Mouse (Mus musculus): Measurements from ENCODE around the gene Zfp341. TPM values are rescaled to one million over a fixed set of nuclear protein-coding genes. Genes with fewer than 3 reads are reported as not detected.

The Zfp341 gene
- total RNA-seq, 2 experiments from 2014 or later, result 3.3 to 3.6 TPM

- no peak for DNase-seq (ENCODE audit: low spot score in 2 of 2)
Observed at GRCm38 (mm10) chr2:154633039-154633742, 20.1 kb downstream of the Zfp341 start.

DNA sequence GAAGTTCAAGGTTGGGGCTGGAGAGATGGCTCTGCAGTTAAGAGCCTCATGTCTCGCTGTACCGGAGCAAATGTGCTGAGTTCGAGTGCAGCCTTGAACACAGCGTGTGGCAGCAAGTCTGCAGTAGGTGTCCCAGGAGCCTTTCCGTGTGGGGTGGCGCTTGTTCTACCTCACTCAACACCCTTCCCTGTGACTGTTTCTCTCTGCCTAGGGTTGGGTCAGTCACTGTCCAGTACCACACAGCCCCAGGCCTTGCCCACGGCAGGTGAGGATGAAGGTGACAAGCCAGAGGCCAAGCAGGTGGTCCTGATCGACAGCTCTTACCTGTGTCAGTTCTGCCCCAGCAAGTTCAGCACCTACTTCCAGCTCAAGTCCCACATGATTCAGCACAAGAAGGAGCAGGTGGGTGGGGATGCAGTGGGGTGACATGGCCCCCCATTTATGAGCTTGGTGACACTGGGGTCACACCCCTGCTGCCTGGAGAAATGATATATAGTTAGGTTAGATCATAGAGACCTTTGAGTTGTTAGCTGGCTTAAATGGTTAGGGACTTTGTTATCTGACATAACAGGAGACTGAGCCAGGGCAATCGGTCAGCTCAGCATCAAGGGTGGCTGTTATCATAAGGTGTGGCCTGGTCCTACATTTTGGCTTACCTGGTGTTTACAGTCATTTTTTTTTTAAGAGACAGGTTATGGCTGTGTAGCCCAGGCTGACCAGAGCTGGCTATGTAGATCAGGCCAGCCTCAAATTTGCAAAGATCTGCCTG lies 21.0 kb downstream of the Zfp341 start:
- no peak for DNase-seq (ENCODE audit: low spot score in 2 of 2)

GRCm38 (mm10) chr2:154635826-154636225 lies 22.7 kb downstream of the Zfp341 start:
- DNase-seq (ENCODE audit: low spot score in 2 of 2), result no peak

- DNase-seq (ENCODE audit: low spot score in 2 of 2), result no peak
Observed at GRCm38 (mm10) chr2:154638521-154638920, 25.4 kb downstream of the Zfp341 start.

GRCm38 (mm10) chr2:154639115-154639514 lies 26.0 kb downstream of the Zfp341 start:
- no peak for DNase-seq (ENCODE audit: low spot score in 2 of 2)

DNA sequence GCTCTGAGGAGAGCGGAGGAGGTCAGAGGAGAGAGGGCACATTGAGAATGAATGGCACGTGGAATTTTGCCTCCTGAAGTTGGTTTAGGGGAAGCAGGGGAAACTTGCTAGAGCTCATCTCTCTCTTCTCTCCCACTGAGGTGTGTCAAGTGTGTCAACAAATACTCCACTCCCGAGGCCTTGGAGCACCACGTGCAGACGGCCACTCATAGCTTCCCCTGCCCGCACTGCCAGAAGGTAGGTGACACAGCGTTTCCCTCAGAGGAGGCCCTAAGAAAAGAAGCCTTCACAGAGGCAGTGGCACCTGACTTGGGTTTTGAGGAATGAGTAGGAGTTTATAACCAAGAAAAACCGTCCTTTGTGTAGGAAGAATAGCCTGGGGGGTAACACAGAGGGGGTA lies 28.1 kb downstream of the Zfp341 start:
- no peak for DNase-seq (ENCODE audit: low spot score in 2 of 2)

- DNase-seq (ENCODE audit: low spot score in 2 of 2), result no peak
Observed at GRCm38 (mm10) chr2:154642005-154642459, 28.9 kb downstream of the Zfp341 start.

GRCm38 (mm10) chr2:154642712-154643385 lies 29.8 kb downstream of the Zfp341 start:
- no peak for DNase-seq (ENCODE audit: low spot score in 2 of 2)

DNA sequence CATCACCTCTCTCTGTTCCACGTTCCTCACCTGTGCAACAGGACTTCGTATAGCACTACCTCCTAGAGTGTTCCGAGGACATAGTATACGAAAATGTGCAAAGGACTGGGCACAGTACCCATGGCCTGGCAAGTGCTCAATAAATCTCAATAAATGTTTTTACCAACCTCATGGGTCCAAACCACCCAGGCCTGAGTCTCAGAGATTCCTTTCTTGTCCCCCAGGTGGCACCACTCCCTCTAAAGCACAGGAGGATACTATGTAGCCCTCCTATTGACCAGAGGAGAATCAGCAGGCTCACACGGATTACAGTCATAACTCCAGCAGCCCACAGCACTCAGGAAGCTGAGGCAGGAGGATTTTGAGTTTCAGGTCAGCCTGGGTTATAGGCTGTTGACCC lies 33.5 kb downstream of the Zfp341 start:
- no peak for DNase-seq (ENCODE audit: low spot score in 2 of 2)

- DNase-seq (ENCODE audit: low spot score in 2 of 2), result no peak
Observed at GRCm38 (mm10) chr2:154648086-154648485, 35.0 kb downstream of the Zfp341 start.

DNA sequence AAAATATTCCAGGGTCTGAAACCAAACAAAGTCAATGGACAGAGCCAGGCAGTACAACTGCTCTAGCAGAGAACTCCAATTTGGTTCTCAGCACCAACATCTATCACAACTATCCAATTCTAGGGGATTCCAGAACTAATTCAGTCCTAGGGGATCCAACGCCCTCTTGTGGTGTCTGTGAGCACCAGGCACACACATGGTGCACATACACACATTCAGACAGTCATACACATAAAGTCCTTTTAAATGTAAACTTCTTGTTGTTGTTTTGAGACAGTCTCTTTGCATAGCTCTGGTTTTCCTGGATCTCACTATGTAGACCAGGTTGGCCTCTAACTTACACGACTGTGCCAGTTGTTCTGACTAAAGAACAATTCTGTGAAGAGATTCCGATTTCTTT lies 37.3 kb downstream of the Zfp341 start:
- no peak for DNase-seq (ENCODE audit: low spot score in 2 of 2)

GRCm38 (mm10) chr2:154651363-154651762 lies 38.3 kb downstream of the Zfp341 start, which contains the start of gene Chmp4b:
Chmp4b (plus strand) TSS chr2:154651705.
- DNase-seq (ENCODE audit: low spot score in 2 of 2), result no peak

DNA sequence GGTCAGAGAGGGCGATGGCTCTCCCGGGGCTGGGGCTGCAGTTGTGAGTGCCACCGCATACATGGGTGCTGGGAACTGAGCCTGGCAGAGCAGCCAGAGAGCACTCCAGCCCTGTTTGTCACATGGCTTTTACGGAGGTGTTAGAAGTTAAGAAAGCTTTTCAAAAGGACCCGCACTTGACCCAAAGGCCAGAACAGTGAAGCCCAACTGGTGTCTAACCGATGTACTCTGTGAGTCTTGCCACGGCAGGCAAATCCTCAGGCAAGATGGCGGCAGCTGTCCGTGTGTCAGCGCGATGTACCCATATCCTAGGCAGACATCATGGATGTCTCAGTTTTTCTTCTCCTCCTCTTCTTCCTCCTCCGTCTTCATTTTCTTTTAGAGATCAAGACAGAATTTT lies 41.9 kb downstream of the Zfp341 start:
- DNase-seq (ENCODE audit: low spot score in 2 of 2), result no peak

DNA sequence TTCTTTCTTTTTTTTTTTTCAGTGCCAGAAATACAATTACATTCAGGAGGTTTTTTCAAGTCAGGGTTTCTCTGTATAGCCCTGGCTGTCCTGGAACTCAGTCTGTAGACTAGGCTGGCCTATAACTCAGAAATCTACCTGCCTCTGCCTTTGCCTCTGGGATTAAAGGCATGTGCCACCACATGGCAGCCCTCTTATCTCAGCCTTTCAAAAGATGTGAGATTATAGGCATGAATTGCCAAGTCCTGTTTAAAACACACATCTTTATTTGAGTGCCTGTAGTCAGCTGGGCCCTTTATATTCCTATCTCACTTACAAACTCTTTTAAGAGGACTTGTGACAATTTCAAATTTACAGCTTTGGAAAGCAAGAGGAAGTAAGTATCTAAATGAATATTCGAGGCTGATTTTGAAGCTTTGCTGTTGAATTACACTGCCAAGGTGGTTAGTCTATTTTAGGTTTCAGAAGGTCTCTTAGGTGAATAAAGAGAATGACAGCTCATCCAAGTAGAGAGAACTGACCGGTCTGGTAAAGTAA lies 42.8 kb downstream of the Zfp341 start:
- DNase-seq (ENCODE audit: low spot score in 2 of 2), result no peak

DNA sequence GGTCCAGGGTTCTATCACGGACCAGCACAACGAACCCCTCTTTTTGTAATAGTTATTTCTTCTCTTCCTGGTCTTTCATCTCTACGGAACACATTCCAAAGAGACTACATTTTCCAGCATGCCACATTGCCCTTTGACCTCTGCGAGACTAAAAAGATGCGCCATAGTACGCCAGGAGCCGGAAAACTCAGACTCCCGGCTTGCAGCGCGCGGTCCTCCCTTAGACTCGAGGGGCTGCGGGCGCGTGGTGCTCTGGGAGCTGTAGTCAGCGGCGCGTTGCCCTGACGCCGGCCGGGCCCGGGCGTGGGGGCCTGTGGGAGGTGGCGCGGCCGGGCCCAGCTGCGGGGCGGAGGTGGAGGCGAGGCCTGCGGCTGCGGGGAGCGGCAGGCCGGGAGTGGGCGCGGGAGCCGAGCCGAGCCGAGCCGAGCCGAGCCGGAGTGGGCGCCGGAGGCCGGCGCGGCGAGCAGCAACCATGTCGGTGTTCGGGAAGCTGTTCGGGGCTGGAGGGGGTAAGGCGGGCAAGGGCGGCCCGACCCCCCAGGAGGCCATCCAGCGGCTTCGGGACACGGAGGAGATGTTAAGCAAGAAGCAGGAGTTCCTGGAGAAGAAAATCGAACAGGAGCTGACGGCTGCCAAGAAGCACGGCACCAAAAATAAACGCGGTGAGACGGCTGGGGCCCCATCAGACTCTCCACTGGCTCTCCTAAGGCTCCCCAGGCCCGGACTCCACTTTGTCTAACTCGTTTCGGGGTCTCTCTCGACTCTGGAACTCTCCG lies 43.8 kb downstream of the Zfp341 start:
- peak; percentile 82 to 93 for DNase-seq (ENCODE audit: low spot score in 2 of 2)

- DNase-seq (ENCODE audit: low spot score in 2 of 2), result no peak
Observed at GRCm38 (mm10) chr2:154657486-154658237, 44.6 kb downstream of the Zfp341 start.

GRCm38 (mm10) chr2:154659070-154659469 lies 46.0 kb downstream of the Zfp341 start:
- no peak for DNase-seq (ENCODE audit: low spot score in 2 of 2)

DNA sequence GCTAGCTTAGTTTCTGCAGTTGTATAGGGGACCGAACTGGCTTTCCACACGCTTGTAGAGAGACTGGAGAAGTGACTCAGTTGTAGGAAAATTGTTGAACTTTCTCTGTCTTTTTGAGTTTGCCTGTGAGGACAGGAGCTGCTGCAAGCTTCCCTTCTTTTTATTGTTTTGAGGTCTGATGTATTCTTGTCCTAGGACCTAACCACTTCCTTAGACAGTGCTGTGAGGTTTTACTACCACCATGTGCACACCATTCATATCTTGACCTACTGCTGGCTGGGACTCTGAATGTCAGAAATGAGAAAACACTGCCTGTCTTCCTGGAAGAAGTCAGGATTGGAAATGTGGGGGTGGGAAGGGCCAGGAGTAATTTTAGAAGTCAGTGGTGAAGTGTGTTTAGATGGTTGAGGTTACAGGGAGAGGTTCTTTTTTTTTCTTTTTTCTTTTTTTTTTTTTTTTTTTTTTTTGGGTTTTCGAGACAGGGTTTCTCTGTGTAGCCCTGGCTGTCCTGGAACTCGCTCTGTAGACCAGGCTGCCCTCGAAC lies 46.5 kb downstream of the Zfp341 start:
- DNase-seq (ENCODE audit: low spot score in 2 of 2), result no peak

DNA sequence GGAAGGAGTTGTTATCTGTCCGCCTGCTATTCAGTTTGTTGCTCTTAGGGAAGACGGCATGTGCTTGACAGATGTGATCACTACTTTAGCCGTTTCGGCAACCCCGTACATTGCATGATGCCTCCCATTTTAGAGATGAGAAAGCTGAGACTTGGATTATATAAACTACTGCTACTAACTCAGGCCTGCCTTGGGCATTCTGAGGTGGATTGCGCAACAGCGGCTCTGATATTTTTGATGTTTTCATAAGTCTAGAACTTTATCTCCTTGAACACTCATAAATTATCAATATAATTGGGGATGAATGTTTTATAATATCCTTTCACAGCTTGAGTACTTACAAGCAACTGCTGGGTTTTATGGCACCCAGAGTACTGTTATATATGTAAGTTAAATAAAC lies 55.6 kb downstream of the Zfp341 start:
- no peak for DNase-seq (ENCODE audit: low spot score in 2 of 2)

DNA sequence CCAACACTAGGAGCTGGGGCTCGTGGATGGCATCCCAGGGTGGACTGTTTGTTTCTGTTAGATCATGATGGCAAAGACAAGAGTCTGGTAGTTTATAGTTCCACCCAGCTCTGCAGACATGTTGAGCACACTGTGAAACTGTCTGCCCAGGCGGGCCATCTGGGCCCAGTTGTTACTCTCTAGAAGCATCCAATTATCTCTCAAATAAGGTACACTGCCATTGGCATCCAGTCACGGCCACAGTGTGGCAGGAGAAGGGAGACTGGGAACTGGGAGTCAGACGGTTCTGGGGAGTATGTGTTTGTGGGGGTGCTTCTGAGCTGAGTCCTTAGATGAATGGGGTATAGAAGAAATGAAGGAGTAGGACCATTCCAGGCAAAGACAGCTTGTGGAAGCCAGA lies 57.0 kb downstream of the Zfp341 start:
- no peak for DNase-seq (ENCODE audit: low spot score in 2 of 2)

Measured in adrenal gland, postnatal 4 days (tissue).